Mouse (Mus musculus) cerebellum, adult 9-11 months (tissue): ENCODE measurements at regions not wholly inside any gene's neighbourhood (a gene's known extent, or its start where the extent isn't known, plus 50 kb on each side); places are given as distances from the start of the nearest gene placed in this dataset.
A peak's percentile ranks its signal among the peaks of the same experiment; 100 is the strongest.

Source experiments
- DNase-seq: peaks from one replicate; pipeline ENCODE4 v3.0.0; 2022

DNA sequence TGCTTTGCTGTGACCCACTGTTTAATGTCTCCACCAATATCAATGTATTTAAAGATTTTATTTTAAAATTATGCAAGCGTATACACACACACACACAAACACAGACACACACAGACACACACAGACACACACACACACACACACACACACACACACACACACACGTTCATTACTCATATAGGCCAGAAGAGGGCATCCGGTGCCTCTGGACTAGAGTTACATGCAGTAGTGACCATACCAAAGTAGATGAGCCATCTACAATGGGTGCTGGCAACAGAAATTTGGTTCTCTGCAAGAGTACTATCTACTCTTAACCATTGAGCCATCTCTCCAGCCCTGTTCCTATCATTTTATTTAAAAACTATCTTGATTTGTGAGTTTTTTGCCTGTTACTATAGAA, 130.2 kb upstream of the Fstl4 start:
- DNase-seq: no peak

DNA sequence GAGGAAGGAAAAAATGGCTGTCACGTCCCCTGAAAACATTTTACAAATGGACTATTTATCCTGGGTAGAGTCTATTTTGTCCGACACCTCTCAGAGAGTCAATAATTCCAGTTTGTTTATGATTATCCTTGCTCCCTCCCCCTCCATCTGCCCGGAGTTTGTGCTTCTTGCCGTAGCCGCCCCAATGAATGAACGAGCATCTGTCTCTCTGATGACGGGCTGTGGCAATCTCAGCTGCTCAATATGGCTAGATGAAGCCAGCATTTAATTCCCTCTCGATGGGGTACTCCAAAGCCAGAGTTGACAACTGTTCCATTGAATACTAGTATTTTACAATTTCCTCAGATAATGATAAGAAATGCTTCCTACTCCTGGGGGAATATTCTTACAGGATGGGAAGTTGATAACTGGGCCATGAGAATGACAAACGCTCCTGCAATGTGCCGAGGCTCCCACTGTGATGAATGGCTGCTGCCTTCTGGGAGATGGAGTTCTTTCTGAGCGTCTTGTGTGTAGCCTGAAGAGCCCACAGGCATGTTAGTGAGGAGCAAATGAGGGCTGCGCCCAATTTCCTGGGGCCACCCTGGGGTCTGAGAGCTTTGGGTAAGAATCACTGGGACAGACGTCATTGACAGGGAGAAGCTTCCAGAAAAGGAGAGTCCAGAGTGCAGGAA, 128.6 kb upstream of the Fstl4 start:
- DNase-seq: no peak

DNA sequence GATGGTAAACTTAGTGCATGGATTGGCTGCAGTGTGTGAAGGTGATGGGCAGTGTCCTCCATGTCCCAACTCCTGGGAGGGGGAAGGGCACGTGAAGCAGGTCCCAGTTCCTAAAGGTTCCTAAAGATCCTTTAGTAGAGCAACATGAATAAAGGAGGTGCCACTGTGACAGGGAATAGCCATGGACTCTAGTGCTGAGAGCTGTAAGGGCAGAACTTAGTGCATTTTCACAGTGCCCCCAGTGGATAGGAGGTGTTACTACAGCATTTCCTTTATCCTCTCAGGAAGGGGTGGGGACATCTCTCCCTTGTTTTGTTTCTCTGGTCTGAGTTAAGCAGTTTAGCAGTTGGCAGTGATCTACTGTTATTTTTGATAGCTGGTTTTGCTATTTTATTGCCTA, 125.5 kb upstream of the Fstl4 start:
- DNase-seq: no peak

DNA sequence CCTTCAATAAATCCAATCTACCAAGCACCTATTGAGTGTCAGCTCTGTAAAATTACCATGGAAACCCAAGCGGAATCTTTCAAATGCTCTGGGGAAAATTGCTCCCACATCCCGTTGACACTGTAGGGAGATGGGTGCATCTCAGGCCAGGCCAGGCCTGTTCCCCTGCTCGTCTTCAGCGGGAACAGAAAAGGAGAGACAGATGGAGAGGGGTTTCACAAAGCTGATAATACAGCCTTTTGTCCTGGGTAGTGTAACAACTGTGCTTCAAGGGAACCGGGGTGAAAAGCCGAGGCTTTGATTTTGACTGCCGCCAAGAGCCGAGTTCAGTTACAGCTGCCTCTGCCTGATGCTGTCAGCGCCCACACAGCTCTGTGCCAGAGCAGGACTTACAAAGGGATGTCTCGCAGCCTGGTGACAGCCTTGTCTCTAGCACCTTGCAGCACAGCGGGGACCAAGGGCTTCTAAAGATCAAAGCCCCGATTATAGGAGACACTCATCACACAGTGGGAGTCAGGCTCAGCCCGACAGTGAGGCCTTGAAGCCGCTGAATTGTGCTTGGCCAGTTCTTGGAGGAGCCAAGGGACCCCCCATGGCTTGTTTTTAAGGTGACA, 122.6 kb upstream of the Fstl4 start:
- no peak for DNase-seq

DNA sequence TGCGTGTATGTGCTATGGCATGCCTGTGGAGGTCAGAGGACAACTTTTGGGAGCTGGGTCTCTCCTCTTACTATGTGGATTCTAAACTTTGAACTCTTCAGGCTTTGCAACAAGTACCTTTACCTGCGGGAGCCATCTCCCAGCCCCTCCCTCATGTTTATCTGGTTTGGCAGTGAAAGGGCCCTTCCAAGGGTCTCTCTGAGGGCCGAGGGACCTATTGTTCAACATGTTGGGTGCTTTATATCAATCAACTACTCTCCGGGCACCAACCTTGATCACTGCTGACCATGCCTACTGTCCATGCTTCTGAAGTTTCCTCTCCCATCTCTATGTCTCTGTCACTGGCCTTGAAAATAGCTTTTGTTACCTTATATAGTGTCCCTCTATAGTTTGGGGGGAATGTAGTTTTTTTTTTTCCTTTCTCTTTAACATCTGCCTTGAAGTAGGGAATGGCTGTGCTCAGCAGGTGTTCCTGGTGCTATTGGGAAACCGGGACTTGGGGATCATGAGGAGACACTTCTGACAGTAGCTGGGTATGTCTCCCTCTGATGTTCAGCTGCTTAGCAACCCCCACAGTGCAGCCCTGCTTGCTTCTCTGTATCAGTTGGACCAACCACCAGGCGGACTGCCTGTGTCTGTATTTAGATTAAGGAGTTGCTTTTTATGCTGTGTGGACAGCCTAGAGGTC, 120.2 kb upstream of the Fstl4 start:
- no peak for DNase-seq

DNA sequence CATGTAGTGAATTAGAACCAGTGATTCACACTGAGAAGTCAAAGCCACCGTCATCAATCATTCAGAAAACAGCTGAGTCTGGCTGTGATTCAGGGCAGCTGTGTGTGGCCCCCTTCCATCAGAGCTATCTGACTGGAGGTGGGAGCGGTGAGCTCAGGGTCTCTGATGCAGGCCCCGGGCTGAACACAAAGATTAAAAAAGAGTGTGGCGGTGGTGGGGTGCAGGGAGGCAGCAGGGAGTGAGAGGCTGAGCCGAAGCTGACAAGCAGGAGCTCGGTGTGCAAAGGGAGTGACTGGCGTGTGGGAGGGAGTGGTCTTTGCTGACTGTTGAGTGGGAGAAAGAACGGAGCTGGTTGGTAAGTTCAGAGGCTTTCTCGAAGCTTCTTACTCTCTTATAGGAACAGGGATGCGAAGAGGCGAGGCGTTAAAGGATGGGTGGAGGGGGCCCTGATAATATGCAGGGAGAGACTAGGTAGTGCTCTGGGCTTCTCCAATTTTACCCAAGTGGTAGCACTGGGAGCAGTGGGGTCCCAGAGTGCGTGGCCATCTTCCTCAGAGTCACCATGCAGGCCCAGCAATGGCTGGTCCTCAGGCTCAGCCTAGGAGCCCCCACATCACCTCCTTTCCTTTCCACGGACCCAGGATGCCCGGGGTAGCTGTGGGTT, 116.1 kb upstream of the Fstl4 start:
- no peak for DNase-seq

DNA sequence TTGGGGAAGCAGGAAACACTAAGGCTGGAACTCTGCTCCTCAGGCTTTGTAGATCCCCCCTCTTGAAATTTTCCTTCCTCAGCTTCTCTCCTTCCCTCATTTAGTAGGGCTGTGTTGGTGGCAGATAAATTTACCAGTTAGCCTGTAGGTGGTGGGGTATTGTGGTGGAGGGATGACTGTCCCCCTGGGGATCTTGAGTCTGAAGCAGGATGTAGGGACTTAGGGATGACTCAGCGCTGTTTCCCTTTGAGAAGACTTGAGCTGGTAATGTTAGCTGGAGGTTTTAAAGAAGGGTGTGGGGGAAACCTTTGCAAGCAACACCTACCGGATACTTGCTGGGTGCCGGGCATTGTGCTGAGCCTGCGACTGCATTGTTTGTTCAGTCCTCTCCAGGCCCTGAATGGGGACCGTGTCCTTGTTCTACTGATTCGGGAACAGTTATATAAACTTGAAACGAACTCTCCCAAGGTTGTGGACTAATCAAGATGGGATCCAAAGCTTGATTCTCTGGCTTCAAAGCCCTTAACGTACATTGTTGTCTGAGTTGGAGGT, 115.5 kb upstream of the Fstl4 start:
- no peak for DNase-seq

DNA sequence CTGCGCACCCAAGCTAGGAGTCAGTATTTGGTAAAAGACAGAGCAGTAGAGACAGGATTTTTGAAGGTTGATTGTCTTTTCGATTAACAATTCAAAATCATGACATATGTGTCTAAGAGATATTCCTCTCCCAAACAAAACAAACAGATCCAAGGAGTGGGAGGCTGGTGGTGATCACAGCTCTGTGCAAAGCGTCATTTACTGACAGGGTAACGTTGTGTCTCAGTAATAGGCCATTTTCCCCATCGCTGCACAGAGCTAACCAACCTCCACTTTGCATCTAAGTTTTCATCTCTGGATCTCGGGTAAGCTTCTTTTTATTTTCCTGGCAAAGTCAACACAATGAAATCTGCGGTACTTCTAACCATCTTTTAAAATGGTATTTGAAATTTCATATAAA, 109.8 kb upstream of the Fstl4 start:
- DNase-seq: no peak

DNA sequence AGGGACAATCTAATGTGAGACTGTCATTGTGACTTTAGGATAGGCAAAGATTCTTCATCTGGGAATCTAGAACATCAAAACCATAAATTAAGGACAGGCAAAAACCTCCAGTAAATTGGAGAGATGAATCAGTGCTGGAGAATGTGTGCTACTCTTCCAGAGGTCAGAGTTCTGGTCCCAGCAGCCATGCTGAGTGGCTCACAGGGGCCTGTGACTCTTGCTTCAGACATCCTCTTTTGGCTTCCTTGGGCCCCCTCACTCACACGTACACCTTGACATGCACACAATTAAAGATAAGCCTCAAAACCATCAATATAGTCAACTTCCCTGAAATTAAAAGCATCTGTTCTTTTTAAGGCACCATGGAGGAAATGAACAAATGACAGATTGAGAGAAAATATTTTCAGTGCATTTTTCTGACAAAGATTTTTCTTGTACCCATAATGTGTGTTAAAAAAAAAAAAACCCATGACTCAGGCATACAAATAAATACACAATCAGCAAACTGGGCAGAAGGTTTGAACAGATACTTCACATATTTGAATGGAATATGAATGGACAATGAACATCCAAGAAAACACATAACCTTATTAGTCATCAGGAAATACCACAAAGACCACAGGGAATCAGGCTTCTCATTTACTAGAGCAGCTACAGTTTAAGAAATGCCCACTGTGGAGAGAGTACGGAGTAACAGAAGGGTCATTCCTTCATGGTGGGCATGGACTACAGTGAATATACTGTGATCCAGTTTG, 108.5 kb upstream of the Fstl4 start:
- DNase-seq: no peak

DNA sequence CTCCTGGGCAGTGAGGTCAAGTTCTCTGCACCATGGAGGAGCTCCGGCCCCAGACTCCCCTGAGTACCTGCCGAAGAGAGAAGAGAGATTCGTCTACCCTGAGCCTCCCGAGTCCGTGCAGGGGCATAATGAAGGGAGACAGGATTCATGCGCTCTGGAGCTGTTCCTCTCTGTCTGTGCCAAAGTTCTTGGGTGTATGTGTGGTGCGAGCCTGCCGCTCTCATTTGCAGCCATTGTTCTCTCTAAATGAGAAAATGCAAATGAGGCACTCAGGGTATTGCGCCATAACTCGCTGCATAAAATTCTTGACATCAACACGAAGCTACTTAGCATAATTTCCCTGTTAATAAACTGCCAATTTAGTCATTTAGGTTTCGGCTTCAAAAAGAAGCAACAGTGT, 103.2 kb upstream of the Fstl4 start:
- DNase-seq: no peak

DNA sequence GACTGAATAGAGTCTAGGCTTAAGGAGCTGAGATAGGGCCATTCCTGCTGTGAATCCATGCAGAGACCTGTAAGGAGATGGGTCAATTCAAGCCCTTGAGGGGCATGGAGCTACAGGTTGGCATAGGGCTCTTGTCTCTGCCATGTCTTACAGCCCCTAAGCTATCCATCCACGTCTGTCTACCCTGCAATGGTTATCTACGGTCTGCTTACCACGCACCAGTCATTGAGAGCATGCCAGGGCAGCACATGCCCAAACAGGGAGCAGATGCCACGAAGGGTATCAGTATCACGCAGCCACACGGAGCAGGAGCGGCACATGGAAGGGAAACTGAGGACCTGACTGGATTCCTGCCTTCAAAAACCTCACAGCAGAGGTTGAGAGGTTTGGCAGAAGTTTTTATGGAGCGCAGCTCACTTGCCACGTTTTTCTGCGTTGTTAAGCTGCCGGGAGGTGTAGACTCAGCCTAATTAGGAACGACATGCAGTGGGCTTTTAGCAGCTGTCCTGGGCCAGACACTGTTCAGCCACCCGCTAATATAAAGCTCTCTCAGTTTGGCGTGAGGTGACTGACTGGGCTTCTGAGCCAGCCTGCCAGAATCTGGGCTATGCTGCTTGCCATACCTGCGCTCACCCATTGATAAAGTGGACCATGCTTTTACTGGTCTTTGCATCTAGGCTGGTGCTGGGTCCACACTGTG, 102.4 kb upstream of the Fstl4 start:
- no peak for DNase-seq

DNA sequence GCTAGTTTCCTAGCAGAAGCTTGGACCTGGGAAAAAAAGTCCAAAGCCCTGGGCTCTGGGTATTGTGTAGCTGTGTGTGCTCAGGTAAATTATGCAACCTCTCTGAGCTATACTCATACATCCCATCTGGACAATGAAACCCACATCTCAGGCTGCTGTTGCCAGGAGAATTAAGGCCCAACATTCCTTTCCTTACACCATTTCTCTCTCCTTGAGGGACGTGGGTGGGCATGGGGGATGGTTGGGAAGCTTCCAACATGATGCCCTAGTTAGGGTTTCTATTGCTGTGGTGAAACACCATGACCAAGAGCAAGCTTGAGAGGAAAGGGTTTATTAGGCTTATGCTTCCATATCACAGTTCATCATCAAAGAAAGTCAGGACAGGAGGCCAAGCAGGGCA, 99.1 kb upstream of the Fstl4 start:
- DNase-seq: no peak

DNA sequence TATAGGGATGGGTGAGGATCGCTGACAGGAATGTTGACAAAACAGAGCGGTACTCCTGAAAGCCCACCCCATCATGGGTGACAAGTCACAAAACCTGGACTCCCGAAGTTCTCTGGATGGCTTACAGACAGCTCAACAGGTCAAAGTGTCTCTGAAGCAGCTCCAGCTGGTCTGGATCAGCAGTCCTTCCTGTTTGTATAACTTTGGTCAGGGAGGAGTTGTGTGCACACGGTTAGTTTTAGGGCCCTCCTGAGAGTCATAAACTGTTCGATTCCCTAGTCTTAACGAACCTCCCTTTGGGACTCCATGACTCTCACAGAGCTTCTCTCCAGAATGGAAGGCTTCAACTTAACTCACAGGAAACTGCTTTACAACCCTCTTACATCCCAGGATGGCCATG, 89.4 kb upstream of the Fstl4 start:
- no peak for DNase-seq

DNA sequence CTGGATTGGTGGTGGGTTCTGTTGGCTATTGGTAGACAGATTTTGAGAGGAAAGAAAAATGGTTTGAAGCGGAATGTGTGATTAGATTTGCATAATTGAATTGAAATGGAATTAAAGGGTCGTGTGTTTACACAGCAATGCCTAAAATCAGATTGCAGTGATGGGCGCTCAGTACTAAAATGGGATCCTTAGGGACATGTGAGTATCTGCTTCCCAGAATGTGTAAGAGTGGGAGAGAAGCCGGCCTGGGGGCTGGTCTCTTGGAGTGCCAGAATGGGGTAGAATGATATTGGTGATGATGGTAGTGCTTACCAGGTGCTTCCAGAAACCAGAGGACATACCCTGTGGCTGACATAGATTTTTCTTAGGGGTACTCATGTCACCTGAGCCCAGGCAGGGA, 86.2 kb upstream of the Fstl4 start:
- no peak for DNase-seq

DNA sequence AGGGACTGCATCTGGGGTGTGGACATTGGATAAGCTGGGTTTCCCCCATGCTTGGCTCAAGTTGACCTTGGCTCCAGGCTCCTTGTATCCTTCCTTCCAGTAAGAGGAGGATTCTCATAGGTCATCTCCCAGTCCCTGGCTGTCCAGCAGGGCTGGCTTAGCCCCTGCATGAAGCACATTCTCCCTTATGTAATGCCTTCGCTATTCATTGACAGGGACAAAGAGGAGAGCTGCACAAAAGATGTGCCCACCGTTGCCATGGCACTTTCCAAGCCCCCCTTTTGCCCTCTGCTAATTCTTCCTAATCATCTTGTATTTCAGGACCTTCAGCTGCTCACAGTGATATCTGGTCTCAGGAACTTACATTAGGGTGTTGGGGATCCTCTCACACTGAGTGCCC, 79.0 kb upstream of the Fstl4 start:
- peak; percentile 2 for DNase-seq

DNA sequence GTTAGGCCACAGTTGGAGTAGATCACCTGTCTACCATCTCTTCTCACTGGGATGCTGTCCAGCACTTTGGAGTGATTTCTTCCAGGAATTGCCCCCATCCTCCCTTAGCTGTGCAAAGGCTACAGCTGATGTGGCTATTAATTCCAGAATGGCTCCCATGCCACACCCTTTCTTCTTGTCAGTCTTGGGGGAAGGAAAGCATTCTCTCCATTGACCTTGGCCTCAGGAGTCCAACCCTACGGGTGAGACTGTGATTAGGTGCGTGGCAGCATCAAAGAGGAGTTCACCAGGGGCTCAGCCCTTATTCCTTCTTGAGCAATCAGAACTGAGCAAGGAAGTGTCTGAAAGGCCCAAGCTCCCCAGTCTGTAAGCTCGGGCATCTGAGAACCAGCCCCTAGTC, 71.7 kb upstream of the Fstl4 start:
- DNase-seq: no peak

DNA sequence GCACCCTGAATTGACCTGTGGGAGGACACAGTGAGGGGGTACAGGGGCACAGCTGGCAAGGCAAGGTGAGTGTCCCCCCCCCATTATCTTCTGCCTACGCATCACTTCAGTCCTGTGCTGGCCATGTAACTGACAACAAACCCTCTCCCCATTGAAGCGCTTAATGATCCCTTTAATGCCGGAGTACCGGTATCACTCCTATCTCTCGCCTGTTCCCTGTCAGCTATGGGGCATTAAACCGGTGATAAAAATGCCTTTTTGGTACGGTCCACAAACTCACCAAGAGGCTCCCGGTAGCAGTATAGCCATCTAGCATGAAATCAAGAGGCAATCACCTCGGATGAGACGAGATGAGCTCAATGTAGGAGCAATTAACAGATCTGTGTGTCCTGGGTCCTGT, 62.8 kb upstream of the Fstl4 start:
- no peak for DNase-seq

DNA sequence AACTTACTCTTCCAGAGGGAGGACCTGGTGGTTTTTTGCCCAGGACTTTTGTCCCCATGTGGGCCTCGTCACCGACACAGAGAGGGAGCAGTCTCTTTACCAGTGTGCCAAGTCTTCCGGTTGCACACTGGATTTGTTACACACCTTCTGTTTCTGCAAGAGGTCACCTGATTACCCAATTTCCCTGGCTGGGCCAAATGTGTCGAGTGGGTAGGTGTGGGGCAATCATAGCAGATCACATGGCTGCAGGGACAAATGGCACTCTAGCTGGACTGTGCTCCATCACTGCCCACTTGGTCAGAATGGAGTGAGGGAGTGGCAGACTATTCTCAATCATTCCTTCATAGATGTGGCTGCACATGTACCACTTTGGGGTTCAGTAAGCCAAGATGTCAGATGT, 61.0 kb upstream of the Fstl4 start:
- no peak for DNase-seq
